Mouse (Mus musculus): Measurements from ENCODE around the gene Myt1l.

Gene Myt1l

DNA sequence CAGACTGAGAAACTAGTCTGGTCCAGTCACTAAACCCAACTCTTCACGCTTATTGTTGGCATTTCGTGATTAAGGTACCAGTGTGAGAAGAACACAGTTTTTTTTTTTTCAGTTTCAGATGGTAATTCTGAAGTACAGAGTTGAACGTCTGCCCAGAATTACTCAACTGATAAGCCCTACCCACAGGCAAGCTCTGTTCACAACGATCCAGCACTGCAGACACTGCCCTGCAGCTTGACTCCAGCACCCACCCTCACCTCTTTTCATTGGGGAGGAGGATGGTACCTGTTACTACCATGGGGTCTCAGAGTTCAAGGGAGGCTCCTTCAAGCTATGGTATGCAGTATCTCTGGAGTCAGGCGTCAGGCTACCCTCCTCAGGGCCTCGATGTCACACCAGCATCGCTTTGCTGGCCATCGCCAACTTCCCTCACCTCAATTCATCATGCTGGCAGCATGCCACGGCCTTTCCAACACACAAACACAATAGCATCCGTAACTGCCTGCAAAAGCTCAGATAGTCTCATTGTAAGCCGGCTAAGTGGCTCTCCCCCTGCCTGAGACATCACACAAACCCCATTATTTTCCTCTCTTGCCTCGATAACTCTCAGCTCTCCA, 281.5 kb downstream of the Myt1l start:
- no peak for DNase-seq (ENCODE audit: low spot score in 2 of 2)

DNA sequence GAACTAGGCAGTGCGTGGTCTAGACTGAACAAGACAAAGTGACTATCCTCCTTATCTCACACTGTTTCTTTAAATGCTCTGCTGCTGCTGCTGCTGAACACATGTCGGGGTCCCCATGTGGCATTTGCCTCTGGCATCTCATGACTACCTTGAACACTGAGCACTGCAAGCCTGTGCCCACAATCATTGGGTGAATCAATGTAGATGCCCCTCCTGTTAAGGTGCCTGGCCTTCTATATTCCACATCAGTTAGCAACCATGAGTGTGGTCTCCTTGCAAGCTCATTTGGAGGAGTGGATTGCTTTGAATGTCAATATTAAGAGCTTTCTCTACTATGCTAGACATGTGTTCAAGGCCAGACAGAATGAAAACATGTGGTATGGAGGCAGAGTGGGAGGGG, 287.3 kb downstream of the Myt1l start:
- DNase-seq (ENCODE audit: low spot score in 2 of 2), result no peak

GRCm38 (mm10) chr12:29816130-29816529, 287.9 kb downstream of the Myt1l start:
- no peak for DNase-seq (ENCODE audit: low spot score in 2 of 2)

- no peak for DNase-seq (ENCODE audit: low spot score in 2 of 2)
Observed at GRCm38 (mm10) chr12:29816761-29817160, 288.6 kb downstream of the Myt1l start.

DNA sequence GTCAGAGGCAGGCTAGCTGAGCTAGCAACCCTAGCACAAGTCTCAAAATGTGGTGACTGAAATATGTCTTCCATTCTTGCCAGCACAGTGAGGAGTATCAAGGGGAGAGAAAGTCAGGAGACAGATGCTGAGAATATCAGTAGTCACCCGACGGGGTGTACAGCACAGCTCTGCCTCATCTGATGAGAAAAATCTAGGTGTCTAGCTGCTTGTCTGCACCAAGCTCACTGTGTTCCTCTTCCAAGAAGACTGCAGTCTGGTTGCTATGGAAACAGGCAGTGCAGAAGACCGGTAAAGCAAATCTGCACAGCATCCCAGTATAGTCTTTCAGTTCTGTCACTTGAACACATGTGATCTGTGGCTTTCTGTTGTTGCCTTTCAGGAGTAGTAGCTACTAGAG, 294.0 kb downstream of the Myt1l start:
- no peak for DNase-seq (ENCODE audit: low spot score in 2 of 2)

DNA sequence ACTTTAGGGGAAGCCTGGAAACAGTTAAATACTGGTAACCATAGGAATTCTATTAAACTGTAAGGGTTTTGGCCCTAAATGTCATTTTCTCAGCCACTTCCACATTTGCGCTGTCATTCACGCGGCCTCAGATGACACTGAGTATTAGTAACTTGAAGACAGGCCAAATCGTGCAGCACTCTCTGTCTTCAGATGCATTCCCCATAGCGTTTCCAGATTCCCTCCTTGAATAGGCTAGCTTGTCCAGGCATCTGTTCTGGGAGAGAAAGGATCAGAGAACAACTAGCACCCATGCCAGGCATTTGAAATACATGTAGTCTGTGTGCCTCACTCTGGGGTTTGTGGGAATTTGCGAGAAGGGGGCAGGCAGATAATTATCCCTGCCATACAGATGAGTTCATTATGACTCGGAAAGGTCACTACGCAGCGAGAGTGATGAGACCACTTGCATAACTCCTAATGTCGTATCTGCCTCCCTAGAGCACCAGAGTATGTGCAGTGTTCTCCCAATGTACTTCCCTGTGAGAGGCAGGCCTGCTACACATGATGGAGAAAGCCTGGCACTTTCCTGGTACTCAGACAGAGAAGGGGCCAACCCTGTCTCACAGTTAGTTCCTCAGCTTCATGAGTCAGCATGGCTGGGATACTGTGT, 295.7 kb downstream of the Myt1l start:
- DNase-seq (ENCODE audit: low spot score in 2 of 2), result no peak

DNA sequence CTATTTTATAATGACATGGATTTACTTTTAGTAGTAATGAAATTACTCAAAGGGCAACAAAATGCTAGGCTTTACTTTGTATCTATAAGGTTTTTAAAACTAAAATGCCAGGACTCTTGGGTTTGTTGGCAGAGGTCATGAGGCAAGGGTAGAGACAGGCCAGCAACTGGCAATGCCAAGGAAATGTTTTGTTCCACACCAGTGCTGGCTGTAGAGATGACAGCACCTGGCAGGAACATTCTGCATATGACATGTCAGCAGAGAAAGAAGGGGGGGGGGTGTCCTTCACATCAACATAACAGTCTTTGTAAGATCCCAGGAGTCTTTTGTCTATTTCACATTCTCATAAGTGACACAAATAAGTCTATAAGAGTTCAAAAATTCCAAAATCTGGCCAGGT, 302.4 kb downstream of the Myt1l start:
- no peak for DNase-seq (ENCODE audit: low spot score in 2 of 2)

- no peak for DNase-seq (ENCODE audit: low spot score in 2 of 2)
Observed at GRCm38 (mm10) chr12:29831356-29831755, 303.2 kb downstream of the Myt1l start.

DNA sequence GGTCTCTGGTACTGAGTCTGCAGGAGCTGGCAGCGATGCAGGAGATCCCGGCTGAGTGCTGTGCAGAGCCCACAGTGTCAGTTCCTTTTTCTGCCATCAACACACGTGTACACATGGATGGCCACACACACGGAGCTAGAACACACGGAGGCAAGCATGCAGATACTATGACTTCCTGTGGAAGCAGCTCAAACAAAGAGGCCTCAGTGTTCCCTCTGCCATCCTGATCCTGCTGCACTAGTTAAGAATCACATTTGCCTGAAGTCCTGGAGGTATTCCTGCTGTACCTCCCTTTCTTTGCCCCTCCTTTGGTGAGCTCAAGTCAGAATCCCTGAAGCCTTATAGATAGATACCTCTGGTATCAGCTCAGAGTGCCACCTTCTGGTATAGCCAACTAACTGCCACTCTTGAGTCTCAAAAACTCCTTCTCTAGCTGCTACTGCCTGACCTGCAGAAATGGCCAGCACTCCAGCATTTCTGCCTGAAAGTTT, 309.2 kb downstream of the Myt1l start:
- DNase-seq (ENCODE audit: low spot score in 2 of 2), result no peak

DNA sequence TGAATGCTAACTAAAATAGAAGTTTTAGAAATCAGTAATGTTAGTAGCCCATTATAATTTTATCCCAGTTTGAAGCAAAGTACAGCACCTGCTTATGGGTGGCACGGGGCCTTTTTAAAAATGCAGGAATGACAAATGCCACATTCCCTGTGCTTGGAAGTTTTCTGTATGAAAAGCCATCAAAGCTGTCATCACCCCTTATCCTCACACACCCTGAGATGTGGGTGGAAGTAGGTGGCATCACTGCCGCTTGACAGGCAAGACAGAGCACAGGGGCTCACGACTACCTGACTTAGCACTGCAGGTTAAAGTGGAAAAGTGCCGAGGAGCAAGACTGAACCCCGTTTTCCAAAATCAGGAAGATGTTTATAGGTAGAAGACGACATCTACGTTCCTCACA, 310.2 kb downstream of the Myt1l start:
- no peak for DNase-seq (ENCODE audit: low spot score in 2 of 2)

GRCm38 (mm10) chr12:29849936-29850335, 321.8 kb downstream of the Myt1l start:
- DNase-seq (ENCODE audit: low spot score in 2 of 2), result no peak

- DNase-seq (ENCODE audit: low spot score in 2 of 2), result no peak
Observed at GRCm38 (mm10) chr12:29854151-29854585, 326.0 kb downstream of the Myt1l start.

- no peak for DNase-seq (ENCODE audit: low spot score in 2 of 2)
Observed at GRCm38 (mm10) chr12:29855007-29855406, 326.8 kb downstream of the Myt1l start.

DNA sequence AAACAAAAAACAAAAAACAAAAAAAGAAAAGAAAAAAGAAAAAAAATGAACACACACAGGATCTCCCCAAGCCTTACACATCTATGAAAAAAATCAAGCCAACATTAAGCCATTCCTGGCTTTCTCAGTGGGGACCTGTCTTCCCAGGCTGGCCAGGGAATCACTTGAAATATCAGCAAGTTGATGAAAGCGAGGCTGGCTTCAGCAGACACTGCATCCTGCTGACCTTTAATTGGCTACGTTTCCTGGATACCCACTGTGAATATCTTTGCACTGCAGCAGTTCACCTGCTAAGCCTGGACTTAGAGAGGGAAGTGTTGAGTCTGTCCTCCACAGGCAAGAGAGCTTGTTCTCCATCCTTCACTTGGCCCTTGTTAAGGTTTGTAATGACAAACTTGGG, 332.8 kb downstream of the Myt1l start:
- no peak for DNase-seq (ENCODE audit: low spot score in 2 of 2)

- no peak for DNase-seq (ENCODE audit: low spot score in 2 of 2)
Observed at GRCm38 (mm10) chr12:29868295-29868694, 340.1 kb downstream of the Myt1l start.

- no peak for DNase-seq (ENCODE audit: low spot score in 2 of 2)
Observed at GRCm38 (mm10) chr12:29868781-29869180, 340.6 kb downstream of the Myt1l start.

- DNase-seq (ENCODE audit: low spot score in 2 of 2), result no peak
Observed at GRCm38 (mm10) chr12:29872156-29872815, 344.1 kb downstream of the Myt1l start.

DNA sequence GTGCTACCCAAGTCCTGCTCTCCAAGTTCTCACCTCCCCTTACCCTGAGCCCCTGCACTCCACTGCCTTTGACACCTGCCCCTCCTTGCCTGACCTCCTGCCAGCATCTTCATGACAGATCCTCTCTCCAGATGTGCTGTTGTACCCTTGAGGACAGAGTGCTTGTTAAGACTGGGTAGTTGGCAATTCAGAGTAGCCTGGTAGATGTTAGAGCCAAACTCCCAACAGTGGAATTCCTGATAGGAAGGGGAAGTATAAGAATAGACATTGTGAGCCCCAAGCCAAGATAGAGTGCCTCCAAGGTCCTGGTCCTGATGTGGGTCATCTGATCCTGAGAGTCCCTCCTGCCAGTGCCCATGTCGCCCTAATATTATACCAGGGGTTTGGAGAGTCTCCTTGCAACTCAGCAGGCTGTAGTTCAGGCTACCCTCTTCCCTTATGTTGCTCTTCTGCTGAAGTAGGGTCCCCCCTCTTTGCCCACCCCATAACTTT, 345.1 kb downstream of the Myt1l start:
- DNase-seq (ENCODE audit: low spot score in 2 of 2), result no peak

- no peak for DNase-seq (ENCODE audit: low spot score in 2 of 2)
Observed at GRCm38 (mm10) chr12:29877977-29878376, 349.8 kb downstream of the Myt1l start.

DNA sequence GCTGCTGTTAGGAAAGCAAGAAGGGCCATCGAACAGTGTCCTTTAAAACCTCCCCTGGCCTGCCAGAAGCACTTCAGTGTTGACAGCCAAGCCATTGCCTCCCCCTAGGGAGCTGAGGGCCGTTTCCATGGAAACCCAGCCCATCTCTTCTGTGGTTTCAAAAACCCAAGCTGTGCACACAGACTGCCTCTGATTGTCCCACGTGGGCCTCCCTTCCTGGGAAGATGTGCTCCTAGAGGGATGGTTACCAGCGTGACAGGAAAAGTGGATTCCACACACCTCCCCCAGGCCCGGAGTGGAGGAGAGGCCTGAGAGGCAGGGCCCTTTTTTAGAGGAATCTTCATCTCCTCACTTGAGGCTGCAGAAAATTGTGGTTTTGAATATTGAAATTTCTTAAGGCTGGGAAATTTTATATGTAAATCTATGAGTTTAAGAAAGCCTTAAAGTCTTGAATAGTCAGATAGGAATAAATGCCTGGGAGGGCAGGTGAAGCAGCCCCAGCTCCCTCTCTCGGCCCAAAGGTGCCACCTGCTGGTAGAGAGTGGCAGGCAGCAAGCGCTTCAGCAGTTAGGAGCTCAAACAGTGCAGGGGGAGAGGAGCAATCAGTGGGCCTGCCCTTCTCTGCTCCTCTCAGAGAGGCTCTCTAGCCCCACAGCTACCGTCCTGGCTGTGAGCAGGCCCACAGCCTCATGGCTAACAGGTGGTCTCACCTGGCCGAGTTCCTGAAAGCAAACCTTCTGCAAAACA, 354.9 kb downstream of the Myt1l start:
- no peak for DNase-seq (ENCODE audit: low spot score in 2 of 2)

- DNase-seq (ENCODE audit: low spot score in 2 of 2), result no peak
Observed at GRCm38 (mm10) chr12:29884376-29884775, 356.2 kb downstream of the Myt1l start.

GRCm38 (mm10) chr12:29894669-29895068, 366.5 kb downstream of the Myt1l start:
- no peak for DNase-seq (ENCODE audit: low spot score in 2 of 2)
